Mouse (Mus musculus): Measurements from ENCODE around the gene Arhgef12.
"Not testable (repeated sequence)": the region's sequence is repeated elsewhere in the genome, so short reads cannot be mapped to it uniquely, and the experiment has no call there.

Gene Arhgef12

GRCm38 (mm10) chr9:43107187-43107517 is at the start of gene Arhgef12:
TSS of gene Arhgef12 (minus strand) at chr9:43107239.
- peak; percentile 72 to 80 for DNase-seq

- DNase-seq: no peak
These were observed 48.9 kb upstream of the Arhgef12 start for GRCm38 (mm10) chr9:43155960-43156359.

- DNase-seq: no peak
These were observed 44.7 kb upstream of the Arhgef12 start for GRCm38 (mm10) chr9:43151779-43152178.

GRCm38 (mm10) chr9:43150957-43151356 is 43.9 kb upstream of the Arhgef12 start:
- DNase-seq: no peak

DNA sequence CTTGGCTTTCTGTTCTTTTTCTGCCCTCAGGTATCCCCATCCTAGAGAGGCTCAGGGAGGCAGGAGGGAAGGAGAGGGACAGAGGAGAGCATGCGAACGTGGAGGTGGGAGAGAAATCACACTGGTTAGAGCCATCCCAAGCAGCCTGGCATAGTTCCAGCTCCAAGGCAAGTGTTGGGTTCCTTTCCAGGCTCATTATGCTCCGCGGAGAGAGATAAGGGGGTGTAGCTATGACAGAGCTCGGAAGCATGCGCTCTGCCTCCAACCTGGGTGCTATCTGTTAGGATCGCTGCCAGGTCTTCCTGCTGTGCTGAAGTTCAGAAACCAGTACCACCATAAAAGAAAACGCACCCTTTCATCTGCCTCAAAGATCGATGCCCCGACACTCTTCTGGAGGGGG is 43.0 kb upstream of the Arhgef12 start:
- DNase-seq: no peak

DNA sequence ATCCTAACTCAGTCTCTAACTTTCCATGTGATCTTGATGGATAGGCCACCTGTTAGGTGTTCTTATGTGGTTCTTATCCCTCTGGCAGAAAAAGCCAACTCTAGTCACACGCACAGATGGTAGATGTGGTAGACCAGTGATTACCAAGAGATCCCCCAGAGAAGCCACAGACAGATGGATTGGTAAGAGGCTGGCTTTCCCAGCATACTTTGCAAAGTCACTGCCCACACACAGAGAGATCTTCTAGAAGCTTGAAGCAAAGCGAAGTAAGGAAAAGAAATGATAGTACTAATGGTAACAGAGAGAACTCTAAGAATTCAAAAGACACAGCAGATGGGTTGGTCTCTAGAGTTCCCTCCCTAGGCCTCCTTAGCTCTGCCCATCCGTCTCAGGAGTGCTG is 42.5 kb upstream of the Arhgef12 start:
- no peak for DNase-seq

GRCm38 (mm10) chr9:43145196-43145595 is 38.2 kb upstream of the Arhgef12 start:
- no peak for DNase-seq

GRCm38 (mm10) chr9:43144206-43144810 is 37.3 kb upstream of the Arhgef12 start:
- no peak for DNase-seq

GRCm38 (mm10) chr9:43141839-43142238 is 34.8 kb upstream of the Arhgef12 start:
- DNase-seq: peak; percentile 66 to 72

DNA sequence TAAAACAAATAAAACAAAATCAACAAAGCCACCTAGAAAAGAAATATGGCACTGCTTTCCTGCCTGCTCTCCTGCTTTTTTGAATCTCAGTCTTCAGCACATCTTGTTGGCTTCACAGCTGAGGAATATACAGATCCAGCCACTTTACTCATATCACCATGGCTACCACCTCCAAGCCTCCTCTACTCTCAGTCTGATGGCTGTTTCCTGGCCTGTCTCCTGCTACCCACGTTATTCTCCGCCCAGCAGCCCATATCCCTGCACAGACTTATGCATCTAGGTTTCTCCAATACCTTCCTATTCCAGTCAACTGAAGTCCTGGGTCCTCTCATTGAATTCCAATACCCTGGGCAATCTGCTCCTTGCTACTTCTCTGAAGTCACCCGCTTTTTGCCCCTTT is 26.5 kb upstream of the Arhgef12 start:
- DNase-seq: no peak

DNA sequence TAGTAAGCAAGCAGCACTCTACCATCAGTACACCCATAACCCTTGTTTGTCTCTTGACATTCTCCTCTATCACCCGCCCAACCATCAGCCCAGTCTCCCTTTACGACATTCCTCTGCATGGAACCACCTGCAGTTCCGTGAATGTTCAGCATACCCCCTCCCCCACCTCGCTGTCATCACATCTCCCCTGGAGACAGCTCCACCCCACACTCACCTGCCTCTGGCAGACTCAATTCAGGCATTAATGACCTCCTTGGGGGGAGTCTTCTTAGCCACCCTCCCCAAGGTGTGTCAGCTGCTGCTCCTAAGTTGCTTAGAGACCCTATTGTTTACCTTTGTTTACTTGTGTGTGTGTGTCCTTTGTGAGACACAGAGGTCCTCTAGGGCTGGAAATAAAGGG is 25.3 kb upstream of the Arhgef12 start:
- no peak for DNase-seq

- DNase-seq: no peak
These were observed 24.9 kb upstream of the Arhgef12 start for GRCm38 (mm10) chr9:43131940-43132339.

GRCm38 (mm10) chr9:43130684-43131083 is 23.6 kb upstream of the Arhgef12 start:
- no peak for DNase-seq

DNA sequence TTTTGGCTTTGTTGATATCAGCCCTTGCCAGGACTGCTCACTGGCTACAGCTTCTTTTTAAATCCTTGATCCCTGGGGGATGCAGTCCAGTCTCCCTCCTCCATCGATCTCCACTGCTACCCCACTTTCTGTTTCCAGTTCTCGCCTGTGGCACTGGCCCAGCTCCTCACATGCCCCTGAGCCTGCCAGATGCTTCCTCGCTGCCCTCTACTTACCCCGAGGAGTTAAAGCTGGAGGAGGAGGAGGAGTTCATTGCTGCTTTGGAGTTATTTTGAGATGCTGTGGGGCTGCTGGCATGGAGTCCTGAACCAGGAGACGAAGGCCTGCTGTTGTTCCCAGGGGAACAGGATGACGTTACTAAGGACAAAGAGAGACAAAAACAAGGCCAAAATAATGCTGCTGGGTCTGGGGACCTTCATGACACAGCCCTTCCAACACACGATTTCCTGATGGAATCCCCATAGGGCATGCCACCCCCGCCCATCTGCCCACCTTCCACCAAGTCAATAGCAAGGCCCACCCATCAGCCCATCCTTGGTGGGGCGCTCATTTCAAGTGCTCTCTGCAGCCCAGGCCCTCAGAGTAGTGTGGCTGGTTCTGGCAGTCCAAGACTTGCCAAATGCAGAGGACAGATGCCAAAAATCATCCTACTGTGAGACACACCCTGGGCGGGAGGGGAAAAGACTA is 20.2 kb upstream of the Arhgef12 start:
- DNase-seq: peak in 1 of 2 experiments; percentile 23

DNA sequence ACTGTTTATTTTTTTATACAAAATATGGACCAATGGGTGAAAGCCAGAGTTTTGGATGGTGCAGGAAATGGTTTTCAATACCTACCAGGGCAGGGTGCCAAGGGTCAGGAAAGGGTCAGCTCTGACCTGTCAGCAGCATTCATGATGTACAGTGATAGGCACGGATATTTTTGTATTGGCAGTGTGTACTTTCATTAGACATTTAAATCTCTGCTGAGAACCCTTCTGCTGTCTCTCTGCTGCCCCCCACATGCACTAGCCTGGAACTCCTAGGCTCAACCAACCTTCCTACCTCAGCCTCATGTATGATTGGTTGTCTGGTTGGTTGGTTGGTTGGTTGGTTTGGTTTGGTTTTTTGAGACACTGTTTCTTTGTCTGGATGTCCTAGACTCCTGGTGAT is 15.3 kb upstream of the Arhgef12 start:
- no peak for DNase-seq

GRCm38 (mm10) chr9:43121948-43122347 is 14.9 kb upstream of the Arhgef12 start:
- DNase-seq: not testable (repeated sequence)

- no peak for DNase-seq
These were observed 9.9 kb upstream of the Arhgef12 start for GRCm38 (mm10) chr9:43116997-43117336.

GRCm38 (mm10) chr9:43116134-43116996 is 9.3 kb upstream of the Arhgef12 start, which contains the start of gene Tmem136:
TSS of gene Tmem136 (minus strand) at chr9:43116570.
- peak; percentile 68 to 83 for DNase-seq

- peak in 1 of 2 experiments; percentile 28 for DNase-seq
These were observed 8.5 kb upstream of the Arhgef12 start for GRCm38 (mm10) chr9:43115431-43116133.

- no peak for DNase-seq
These were observed 7.8 kb upstream of the Arhgef12 start for GRCm38 (mm10) chr9:43114833-43115232.

DNA sequence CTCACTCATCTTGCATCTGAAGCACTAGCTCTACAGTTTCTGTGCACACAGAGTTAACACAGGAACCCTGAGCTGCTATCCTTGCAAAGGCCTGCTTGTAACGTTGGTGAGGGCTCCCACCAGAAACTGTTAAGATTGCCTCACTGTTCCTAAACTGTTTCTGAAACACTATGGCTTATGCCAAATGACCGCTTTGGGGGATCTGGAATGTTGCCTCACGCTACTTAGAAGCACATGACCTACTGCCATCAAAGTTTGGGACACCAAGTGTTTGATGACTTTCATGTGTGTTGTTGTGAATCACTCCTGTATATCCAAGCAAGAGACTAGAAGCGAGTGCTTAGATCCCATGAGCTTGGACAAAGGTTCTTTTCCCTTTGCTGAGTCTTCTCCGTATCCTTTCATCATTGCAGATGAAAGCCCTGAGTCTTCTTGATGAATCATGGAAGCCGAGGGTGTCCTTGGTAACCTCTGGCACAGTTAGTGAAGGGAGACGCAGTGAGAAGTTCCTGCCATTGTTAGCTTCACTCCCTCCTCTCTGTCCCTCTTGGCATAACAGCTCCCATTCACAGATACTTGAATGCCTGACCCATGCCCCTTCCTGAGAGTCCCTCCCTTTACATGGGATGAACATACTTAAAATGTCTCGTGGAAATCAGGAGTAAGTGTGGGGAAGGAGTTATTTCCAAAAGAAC is 3.4 kb upstream of the Arhgef12 start:
- no peak for DNase-seq

DNA sequence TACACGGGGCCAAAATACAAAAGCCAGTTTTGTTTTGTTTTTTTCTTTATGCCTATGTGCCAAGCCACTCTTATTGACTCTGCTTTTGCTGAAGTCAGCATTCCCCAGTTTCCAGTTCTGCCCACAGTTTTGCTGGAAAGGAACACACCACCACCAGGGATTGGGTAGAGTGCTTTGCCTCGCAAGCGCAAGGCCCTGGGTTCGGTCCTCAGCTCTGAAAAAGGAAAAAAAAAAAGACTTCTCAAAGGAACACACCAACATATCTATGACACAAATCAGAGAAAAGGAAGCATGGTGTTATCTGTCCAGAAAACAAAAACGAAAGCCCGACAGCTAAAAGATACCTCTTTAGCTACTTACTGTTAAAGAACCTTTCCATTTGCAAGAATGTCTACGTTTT is 2.1 kb upstream of the Arhgef12 start:
- no peak for DNase-seq

GRCm38 (mm10) chr9:43108721-43109120 is 1.7 kb upstream of the Arhgef12 start:
- DNase-seq: no peak
